Mouse (Mus musculus): ENCODE data around the gene S100a2. TPM values are rescaled to one million over a fixed set of nuclear protein-coding genes. Genes with fewer than 3 reads are reported as not detected.

S100a2 gene
- polyA plus RNA-seq, 1 experiment from 2014 or later: not detected

DNA sequence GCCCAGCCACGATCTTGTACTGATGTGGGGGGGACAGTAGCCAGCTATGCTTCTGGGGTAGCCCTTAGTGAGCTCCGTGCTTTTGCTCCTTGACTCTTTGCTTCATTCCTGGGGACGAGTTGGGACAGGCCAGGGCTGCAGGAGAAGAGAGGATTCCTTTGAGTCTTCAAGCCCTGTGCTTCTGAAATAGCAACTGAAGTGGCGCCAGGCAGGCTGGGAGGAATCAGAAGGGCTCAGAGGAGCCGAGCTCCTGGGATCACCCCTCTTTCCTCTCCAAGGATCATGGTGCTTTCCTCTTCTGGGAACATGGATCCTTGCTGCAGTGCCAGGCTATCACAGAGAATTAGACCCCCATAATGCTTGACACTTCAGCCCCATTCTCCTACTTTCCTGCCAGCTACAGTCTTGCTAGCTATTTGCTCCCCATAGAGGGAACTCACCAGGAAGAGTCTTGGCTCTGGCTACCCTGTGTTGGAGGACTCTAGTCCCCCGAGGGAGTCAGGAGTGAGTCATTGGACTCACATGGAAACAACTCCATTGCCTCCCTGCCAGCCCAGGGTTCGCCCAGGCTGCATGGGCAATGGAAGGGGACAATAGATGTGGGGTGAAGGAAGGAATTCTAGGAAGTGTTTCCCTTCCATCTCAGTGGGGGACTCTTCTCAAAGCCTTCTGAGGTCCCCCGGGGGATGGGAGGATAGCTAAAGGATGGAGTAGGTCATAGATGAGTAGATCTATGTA, 10.6 kb downstream of the S100a2 start:
- Histone ChIP-seq H3K9ac (replicated peaks; ENCODE audit: low read depth, low read length) (no peak overlapping the region), H3K36me3 (ENCODE audit: control insufficient read depth, insufficient read depth) (no peaks in the 10 kb centered on the region), H3K4me2 (ENCODE audit: low read length) (no peak overlapping the region), H3K27ac (ENCODE audit: low read length) (no peak overlapping the region), H3K4me3 (replicated peaks; ENCODE audit: low read length) (no peak overlapping the region), H3K9me3 (ENCODE audit: control insufficient read depth, low read length) (no peaks in the 10 kb centered on the region), H3K4me1 (replicated peaks; ENCODE audit: control insufficient read depth, insufficient read depth, low read length) (peaks cover 13% of the 10 kb centered on the region), H3K27me3 (replicated peaks; ENCODE audit: control insufficient read depth, insufficient read depth, low read length) (no peaks in the 10 kb centered on the region)
- no peak for ATAC-seq
- WGBS: 77% methylated on average over 8 of the region's 8 CpGs

DNA sequence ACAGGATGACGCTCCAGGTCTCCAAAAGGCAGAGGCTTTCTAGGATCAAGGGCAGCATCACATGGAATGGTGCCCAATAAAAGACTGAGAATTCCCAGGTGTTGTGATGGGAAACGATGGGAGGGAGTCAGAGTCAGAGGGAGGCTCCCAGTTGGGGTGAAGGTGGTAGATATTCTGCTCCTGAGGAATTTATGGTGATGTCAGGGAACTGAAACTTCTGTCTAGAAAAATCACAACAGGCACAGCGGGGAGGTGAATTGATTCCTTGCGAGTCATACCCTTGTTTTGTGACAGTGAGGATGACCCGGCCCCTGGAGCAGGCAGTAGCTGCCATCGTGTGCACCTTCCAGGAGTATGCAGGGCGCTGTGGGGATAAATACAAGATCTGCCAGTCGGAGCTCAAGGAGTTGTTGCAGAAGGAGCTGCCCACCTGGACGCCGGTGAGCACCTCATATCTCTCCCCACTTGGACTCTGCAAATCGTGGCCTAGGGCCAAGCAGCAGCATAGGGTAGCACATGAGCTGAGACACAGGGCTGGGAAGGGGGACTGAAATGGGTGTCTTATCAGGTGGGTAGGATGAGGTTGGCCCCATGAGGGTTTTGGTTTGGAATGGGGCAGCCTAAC, 11.6 kb downstream of the S100a2 start, which contains the start of gene Gm42674:
TSS of gene Gm42674 (plus strand) at position 419 of the 625 bp plus-strand sequence.
- peaks cover 13% of the 10 kb centered on the region for H3K4me1 ChIP-seq (replicated peaks; ENCODE audit: control insufficient read depth, insufficient read depth, low read length)
- ATAC-seq: no peak
- no peak within 1 kb of the TSS for H3K4me2 ChIP-seq (ENCODE audit: low read length)
- WGBS: 86% methylated on average over 11 of the region's 11 CpGs
- no peak within 1 kb of the TSS for H3K9ac ChIP-seq (replicated peaks; ENCODE audit: low read depth, low read length)
- H3K9me3 ChIP-seq (ENCODE audit: control insufficient read depth, low read length): no peaks in the 10 kb centered on the region
- H3K27ac ChIP-seq (ENCODE audit: low read length): no peak within 1 kb of the TSS
- H3K36me3 ChIP-seq (ENCODE audit: control insufficient read depth, insufficient read depth): no peaks in the 10 kb centered on the region
- no peak within 1 kb of the TSS for H3K4me3 ChIP-seq (replicated peaks; ENCODE audit: low read length)
- H3K27me3 ChIP-seq (replicated peaks; ENCODE audit: control insufficient read depth, insufficient read depth, low read length): no peaks in the 10 kb centered on the region

DNA sequence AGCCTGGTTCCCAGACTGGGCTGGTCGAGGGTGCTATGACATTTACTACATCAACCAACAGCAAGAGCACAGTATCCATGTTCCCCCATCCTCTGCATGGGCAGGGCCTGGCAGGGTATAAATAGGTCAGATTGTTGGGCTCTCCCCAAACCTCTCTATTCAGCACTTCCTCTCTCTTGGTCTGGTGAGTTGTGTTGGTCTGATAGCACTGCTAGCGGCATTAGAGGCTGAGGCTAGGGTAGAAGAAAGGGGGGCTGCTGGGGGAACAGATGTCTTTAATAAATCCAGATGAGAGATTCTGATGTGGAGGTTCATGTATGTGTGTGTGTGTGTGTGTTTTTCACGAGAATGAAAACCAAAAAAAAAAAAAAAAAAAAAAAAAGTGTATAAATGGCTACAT, 13.6 kb downstream of the S100a2 start, which contains the start of gene S100a4:
TSS of gene S100a4 (plus strand) at position 149 of the 400 bp plus-strand sequence.
- Histone ChIP-seq H3K9me3 (ENCODE audit: control insufficient read depth, low read length) (no peaks in the 10 kb centered on the region), H3K27ac (ENCODE audit: low read length) (peak within 1 kb of the TSS; percentile 34), H3K4me1 (replicated peaks; ENCODE audit: control insufficient read depth, insufficient read depth, low read length) (peaks cover 13% of the 10 kb centered on the region), H3K4me3 (replicated peaks; ENCODE audit: low read length) (no peak within 1 kb of the TSS), H3K4me2 (ENCODE audit: low read length) (no peak within 1 kb of the TSS), H3K36me3 (ENCODE audit: control insufficient read depth, insufficient read depth) (no peaks in the 10 kb centered on the region), H3K27me3 (replicated peaks; ENCODE audit: control insufficient read depth, insufficient read depth, low read length) (no peaks in the 10 kb centered on the region), H3K9ac (replicated peaks; ENCODE audit: low read depth, low read length) (no peak within 1 kb of the TSS)
- WGBS: 64% methylated on average over 3 of the region's 3 CpGs
- no peak for ATAC-seq

DNA sequence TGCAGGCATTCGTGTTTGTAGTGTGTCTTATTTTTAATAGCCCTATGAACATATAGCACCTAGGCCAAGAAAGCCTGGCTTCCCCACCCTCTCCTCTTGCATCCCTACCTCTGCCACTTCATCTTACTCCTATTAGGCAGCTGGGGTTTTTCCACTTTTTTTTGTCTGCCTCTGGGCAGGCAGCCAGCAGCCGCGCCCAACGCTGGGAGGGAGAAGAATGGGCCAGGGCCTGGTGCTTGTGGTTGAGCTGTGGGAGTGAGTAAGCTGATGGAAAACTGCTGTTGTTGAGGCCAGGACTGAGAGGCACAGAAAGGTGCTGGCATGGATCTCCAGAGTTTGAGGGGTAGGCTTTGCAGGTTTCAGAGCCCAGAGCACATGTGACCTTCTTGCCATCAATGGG, 14.4 kb downstream of the S100a2 start:
- Histone ChIP-seq H3K36me3 (ENCODE audit: control insufficient read depth, insufficient read depth) (no peaks in the 10 kb centered on the region), H3K4me3 (replicated peaks; ENCODE audit: low read length) (no peak overlapping the region), H3K4me2 (ENCODE audit: low read length) (no peak overlapping the region), H3K9ac (replicated peaks; ENCODE audit: low read depth, low read length) (no peak overlapping the region), H3K9me3 (ENCODE audit: control insufficient read depth, low read length) (no peaks in the 10 kb centered on the region), H3K4me1 (replicated peaks; ENCODE audit: control insufficient read depth, insufficient read depth, low read length) (peaks cover 13% of the 10 kb centered on the region), H3K27me3 (replicated peaks; ENCODE audit: control insufficient read depth, insufficient read depth, low read length) (no peaks in the 10 kb centered on the region), H3K27ac (ENCODE audit: low read length) (peak overlapping the region; percentile 34)
- ATAC-seq: peak; percentile 83
- WGBS: 10% methylated on average over 4 of the region's 4 CpGs

DNA sequence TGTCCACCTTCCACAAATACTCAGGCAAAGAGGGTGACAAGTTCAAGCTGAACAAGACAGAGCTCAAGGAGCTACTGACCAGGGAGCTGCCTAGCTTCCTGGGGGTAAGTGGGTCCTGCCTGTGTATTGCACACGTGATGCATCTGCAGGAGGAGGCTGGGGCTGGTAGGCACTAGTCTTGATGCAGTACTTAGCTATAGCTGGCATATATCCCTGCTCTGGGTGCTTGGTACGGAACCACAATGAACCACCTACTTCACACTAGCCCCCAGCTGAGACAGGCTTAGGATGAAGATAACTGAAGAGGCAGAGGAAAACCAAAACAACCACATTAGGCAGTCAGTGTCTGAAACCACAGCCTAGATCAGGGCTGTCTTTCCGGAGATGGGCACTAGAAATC, 15.0 kb downstream of the S100a2 start:
- 81% methylated on average over 3 of the region's 3 CpGs for WGBS
- H3K4me3 ChIP-seq (replicated peaks; ENCODE audit: low read length): no peak overlapping the region
- ATAC-seq: peak; percentile 13; the same call in 1 of the 2 replicates
- H3K27ac ChIP-seq (ENCODE audit: low read length): no peak overlapping the region
- H3K36me3 ChIP-seq (ENCODE audit: control insufficient read depth, insufficient read depth): no peaks in the 10 kb centered on the region
- no peaks in the 10 kb centered on the region for H3K27me3 ChIP-seq (replicated peaks; ENCODE audit: control insufficient read depth, insufficient read depth, low read length)
- H3K9ac ChIP-seq (replicated peaks; ENCODE audit: low read depth, low read length): no peak overlapping the region
- no peak overlapping the region for H3K4me2 ChIP-seq (ENCODE audit: low read length)
- H3K9me3 ChIP-seq (ENCODE audit: control insufficient read depth, low read length): no peaks in the 10 kb centered on the region
- peaks cover 13% of the 10 kb centered on the region for H3K4me1 ChIP-seq (replicated peaks; ENCODE audit: control insufficient read depth, insufficient read depth, low read length)

DNA sequence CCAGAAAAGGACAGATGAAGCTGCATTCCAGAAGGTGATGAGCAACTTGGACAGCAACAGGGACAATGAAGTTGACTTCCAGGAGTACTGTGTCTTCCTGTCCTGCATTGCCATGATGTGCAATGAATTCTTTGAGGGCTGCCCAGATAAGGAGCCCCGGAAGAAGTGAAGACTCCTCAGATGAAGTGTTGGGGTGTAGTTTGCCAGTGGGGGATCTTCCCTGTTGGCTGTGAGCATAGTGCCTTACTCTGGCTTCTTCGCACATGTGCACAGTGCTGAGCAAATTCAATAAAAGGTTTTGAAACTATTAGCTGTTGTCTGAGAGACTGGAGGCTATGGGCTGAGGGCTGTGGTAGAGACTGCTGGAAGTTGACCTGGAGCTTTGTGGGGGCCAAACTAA, 15.7 kb downstream of the S100a2 start:
- Histone ChIP-seq H3K4me2 (ENCODE audit: low read length) (no peak overlapping the region), H3K27me3 (replicated peaks; ENCODE audit: control insufficient read depth, insufficient read depth, low read length) (no peaks in the 10 kb centered on the region), H3K27ac (ENCODE audit: low read length) (no peak overlapping the region), H3K9ac (replicated peaks; ENCODE audit: low read depth, low read length) (no peak overlapping the region), H3K4me3 (replicated peaks; ENCODE audit: low read length) (no peak overlapping the region), H3K36me3 (ENCODE audit: control insufficient read depth, insufficient read depth) (no peaks in the 10 kb centered on the region), H3K9me3 (ENCODE audit: control insufficient read depth, low read length) (no peaks in the 10 kb centered on the region), H3K4me1 (replicated peaks; ENCODE audit: control insufficient read depth, insufficient read depth, low read length) (peaks cover 13% of the 10 kb centered on the region)
- no peak for ATAC-seq
- 90% methylated on average over 2 of the region's 2 CpGs for WGBS

DNA sequence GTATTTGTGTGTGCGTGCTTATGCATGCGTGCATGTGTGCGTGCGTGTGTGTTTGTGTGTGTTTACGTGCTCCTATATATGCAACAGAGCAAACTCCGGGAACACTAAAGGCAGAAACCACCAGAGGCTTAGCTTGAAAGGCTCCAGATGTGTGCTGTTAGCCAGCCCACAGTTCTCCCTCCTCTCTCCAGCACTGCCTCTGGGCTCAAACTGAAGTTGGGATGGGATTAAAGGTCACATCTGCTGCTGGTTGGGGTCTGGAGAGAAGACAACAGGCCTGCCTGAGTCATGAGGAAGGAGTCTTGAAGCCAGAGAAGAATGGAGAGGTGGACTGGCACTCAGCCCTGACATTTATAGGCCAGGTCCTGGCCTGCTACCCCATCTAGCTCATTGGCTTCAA, 16.1 kb downstream of the S100a2 start:
- Histone ChIP-seq H3K9ac (replicated peaks; ENCODE audit: low read depth, low read length) (no peak overlapping the region), H3K36me3 (ENCODE audit: control insufficient read depth, insufficient read depth) (no peaks in the 10 kb centered on the region), H3K27me3 (replicated peaks; ENCODE audit: control insufficient read depth, insufficient read depth, low read length) (no peaks in the 10 kb centered on the region), H3K9me3 (ENCODE audit: control insufficient read depth, low read length) (no peaks in the 10 kb centered on the region), H3K27ac (ENCODE audit: low read length) (no peak overlapping the region), H3K4me3 (replicated peaks; ENCODE audit: low read length) (no peak overlapping the region), H3K4me1 (replicated peaks; ENCODE audit: control insufficient read depth, insufficient read depth, low read length) (peaks cover 13% of the 10 kb centered on the region), H3K4me2 (ENCODE audit: low read length) (no peak overlapping the region)
- no peak for ATAC-seq
- WGBS: 98% methylated on average over 6 of the region's 6 CpGs

DNA sequence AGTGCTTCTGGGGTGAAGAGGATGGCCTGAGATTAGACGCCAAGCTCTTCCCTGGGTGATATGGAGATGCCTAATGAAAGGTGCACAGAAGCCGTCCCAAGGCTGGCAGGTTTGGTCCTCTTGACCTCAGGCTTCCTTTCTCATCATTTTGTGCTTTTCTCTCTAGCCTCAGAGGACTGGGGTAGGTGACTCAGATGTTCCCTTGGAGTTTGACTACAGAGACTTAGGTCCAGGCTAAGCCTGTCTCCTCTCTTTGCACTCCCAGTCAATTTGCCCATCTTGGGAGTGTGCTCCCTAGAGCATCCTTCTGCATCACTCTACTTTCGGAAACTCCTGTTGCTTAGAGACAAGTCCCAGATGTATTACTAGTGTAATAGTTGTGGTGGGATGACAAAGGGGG, 17.3 kb downstream of the S100a2 start:
- Histone ChIP-seq H3K4me1 (replicated peaks; ENCODE audit: control insufficient read depth, insufficient read depth, low read length) (peaks cover 13% of the 10 kb centered on the region), H3K27me3 (replicated peaks; ENCODE audit: control insufficient read depth, insufficient read depth, low read length) (no peaks in the 10 kb centered on the region), H3K9me3 (ENCODE audit: control insufficient read depth, low read length) (no peaks in the 10 kb centered on the region), H3K4me2 (ENCODE audit: low read length) (no peak overlapping the region), H3K36me3 (ENCODE audit: control insufficient read depth, insufficient read depth) (no peaks in the 10 kb centered on the region), H3K9ac (replicated peaks; ENCODE audit: low read depth, low read length) (no peak overlapping the region), H3K4me3 (replicated peaks; ENCODE audit: low read length) (no peak overlapping the region), H3K27ac (ENCODE audit: low read length) (no peak overlapping the region)
- ATAC-seq: no peak
- WGBS: 80% methylated on average over 3 of the region's 3 CpGs

DNA sequence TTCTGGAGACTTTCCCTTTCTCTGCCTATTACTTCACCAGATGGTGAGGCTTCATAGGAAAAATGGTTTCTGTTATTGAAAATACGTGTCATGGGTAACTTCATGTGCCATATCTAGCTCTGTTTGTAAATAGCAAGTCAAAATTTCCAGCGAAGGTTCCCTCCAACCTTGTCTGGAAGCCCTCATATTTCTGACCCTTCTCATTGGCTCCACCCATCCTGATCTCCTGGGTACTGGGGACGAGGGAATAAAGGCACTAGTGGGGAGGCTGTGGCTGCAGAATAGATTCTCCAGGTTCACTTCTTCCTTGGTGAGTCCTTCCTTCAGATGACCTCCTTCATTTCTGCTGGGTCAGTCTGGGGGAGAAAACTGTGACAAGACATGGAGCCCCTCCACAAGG, 18.2 kb downstream of the S100a2 start, which contains the start of gene S100a5:
TSS of gene S100a5 (plus strand) at position 301 of the 400 bp plus-strand sequence.
- H3K27ac ChIP-seq (ENCODE audit: low read length): no peak within 1 kb of the TSS
- H3K4me3 ChIP-seq (replicated peaks; ENCODE audit: low read length): no peak within 1 kb of the TSS
- no peaks in the 10 kb centered on the region for H3K36me3 ChIP-seq (ENCODE audit: control insufficient read depth, insufficient read depth)
- no peak within 1 kb of the TSS for H3K4me2 ChIP-seq (ENCODE audit: low read length)
- 69% methylated on average over 3 of the region's 3 CpGs for WGBS
- H3K9me3 ChIP-seq (ENCODE audit: control insufficient read depth, low read length): no peaks in the 10 kb centered on the region
- H3K4me1 ChIP-seq (replicated peaks; ENCODE audit: control insufficient read depth, insufficient read depth, low read length): peaks cover 18% of the 10 kb centered on the region
- H3K9ac ChIP-seq (replicated peaks; ENCODE audit: low read depth, low read length): no peak within 1 kb of the TSS
- no peaks in the 10 kb centered on the region for H3K27me3 ChIP-seq (replicated peaks; ENCODE audit: control insufficient read depth, insufficient read depth, low read length)
- ATAC-seq: no peak
